Mouse (Mus musculus) adrenal gland, postnatal 36 days (tissue): ENCODE results near the gene Tubg1. TPM values are rescaled to one million over a fixed set of nuclear protein-coding genes. Genes with fewer than 3 reads are reported as not detected.
A peak's percentile ranks its signal among the peaks of the same experiment; 100 is the strongest.
"Not testable (repeated sequence)": the region's sequence is repeated elsewhere in the genome, so short reads cannot be mapped to it uniquely, and the experiment has no call there.

Source experiments
- DNase-seq, 2 experiments: peaks; one replicate each; pipeline ENCODE4 v3.0.0; 2021; ENCODE audit warnings: mixed read lengths in 1 of 2
- total RNA-seq, 2 experiments: library from RNA; stranded (reverse); gene quantifications; 2 replicates each; pipeline ENCODE4 v1.2.3; 2021

The Tubg1 gene
- total RNA-seq, 2 experiments from 2014 or later, result 41.3 to 42.7 TPM

DNA sequence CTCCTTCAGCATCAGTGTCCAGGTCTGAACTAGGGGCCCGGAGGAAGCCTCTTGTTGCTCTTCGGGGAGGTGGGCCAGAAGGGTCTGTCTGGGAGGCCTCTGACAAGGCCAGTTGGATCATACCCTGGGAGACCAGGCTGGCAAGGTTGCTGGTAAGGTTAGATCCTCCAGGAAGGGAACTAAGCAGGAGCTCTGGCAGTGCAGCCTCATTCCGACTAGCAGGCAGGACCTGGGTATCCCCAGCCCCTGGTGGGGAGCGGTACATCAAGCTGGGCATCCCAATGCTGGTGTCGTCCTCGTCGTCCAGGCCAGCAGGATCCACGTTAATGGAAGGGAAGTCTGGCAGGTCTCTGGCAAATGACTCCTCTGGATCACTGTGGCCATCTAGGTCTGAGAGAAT, 21.5 kb upstream of the Tubg1 start:
- no peak for DNase-seq

DNA sequence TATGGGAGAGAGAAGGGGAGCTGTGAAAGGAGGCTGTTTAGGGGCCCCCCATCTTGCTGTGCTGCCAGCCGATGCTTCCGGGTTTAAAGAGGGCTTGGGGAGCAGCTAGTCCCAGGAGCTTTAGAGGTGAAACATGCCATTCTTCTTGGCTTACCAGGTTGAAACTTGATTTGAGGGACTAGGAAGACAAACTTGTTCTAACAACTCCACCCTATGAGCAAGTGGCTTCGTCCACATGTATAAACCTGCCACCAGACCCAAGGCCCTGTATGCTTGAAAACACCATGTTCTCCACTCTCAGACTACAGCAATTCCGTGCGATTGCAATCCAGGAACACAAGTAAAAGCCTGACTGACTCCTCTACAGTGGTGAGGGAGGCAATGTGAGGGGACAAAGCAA, 16.7 kb upstream of the Tubg1 start:
- DNase-seq, result no peak

DNA sequence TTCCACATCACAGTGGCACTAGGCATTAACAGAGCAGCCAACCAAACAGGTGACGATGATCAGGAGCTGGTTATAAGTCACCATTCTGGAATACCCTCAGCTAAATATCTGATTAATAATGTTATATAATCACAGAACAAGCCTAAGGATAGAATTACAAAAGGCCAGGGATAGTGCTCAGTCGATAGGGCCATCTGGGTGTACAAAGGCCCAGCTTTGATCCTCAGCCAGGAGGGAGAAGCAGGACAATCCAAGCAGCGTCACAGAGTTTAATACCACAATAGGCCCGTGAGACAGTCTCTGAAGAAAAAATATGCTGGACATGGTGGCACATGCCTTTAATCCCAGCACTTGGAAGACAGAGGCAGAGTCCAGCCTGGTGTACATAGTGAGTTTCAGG, 10.4 kb upstream of the Tubg1 start:
- no peak for DNase-seq

DNA sequence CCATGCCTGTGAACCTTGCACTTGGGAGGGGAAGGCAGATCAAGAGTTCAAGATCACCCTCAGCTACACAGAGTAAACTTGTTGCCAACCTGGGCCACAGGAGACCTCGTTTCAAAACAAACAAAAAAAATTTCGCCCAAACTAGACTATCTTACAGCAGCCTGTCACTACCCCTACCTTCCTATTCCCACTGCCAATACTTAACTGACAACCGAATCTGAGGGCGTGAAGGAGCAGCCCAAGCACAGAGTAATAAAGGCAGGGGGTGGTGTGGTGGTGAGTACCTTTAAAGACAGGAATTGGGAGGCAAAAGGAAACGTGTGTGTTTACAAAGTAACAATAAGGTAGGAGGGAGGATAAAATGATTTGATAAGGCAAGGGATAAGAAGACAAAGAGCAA, 9.0 kb upstream of the Tubg1 start:
- no peak for DNase-seq

DNA sequence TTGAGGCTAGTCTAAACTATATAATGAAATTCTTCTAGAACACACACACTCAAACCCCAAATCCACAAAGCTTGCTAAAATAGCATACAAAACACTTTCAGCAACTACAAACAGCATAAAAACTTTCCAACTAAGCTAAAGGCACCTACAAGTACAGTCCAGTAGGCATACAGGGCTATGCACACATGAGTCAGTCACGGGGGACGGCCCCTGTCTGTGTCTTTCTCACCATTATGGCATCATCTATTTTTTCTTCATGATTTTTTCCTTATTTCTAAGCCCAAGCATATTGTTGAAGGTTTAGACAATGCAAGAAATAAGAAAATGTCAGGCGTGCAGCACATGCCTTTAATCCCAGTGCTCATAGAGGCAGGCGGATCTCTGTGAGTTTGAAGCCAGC, 8.6 kb upstream of the Tubg1 start:
- no peak for DNase-seq

DNA sequence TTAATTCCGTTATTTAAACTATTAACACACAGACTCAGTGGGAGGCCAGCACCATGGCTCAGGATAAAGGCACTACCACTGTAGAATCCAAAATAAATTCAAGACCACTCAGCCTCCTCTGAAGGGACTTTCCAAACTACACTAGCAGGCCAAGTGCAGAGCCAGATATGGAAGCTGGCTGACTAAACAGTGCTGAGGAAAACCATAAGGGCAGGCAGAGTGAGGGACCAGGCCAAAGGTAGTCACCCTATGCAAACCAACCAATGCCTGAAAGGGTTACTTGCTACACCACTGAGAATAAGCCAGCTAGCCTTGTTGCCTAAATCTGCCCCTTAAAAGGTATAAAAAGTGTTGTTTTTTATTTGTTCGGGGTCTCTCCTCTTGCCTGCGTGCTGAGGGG, 7.6 kb upstream of the Tubg1 start:
- no peak for DNase-seq

DNA sequence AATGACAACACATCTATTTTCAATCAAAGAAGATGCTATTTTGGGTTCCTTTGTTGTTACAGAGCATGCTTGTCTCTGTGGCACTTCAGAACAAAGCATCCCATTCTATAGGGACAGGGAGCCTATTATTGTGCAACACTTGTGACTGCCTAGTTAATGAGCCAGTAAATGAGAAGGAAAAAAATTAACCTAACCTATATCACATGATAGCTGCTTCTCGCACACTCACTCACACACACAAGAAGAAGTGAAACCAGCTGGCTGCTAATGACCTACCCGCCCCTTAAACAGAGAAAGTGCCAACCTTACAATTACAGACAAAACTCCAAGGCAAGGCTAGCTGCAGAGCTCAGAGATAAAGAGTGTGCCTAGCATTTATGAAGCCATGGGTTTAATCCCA, 4.2 kb upstream of the Tubg1 start:
- no peak for DNase-seq

DNA sequence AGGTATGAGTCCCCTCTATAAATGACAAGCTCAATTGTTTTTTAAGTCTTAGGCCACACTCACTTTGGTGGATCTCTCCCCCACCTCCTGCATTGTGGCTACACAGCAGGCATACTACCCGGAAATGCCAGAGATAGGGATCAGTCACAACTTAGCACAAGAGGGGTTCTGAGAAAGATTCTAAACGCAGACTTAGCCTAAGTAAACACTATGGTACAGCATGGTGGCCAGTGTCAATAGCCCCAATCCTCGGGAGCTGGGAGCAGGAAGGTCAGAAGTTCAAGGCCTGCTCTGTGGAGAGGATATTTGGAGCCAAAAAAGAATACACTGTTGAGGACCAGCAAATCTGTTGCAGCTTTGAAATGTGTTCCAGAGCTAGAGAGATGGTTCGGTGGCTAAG, 1.6 kb upstream of the Tubg1 start:
- peak in 1 of 2 experiments; percentile 29 for DNase-seq

DNA sequence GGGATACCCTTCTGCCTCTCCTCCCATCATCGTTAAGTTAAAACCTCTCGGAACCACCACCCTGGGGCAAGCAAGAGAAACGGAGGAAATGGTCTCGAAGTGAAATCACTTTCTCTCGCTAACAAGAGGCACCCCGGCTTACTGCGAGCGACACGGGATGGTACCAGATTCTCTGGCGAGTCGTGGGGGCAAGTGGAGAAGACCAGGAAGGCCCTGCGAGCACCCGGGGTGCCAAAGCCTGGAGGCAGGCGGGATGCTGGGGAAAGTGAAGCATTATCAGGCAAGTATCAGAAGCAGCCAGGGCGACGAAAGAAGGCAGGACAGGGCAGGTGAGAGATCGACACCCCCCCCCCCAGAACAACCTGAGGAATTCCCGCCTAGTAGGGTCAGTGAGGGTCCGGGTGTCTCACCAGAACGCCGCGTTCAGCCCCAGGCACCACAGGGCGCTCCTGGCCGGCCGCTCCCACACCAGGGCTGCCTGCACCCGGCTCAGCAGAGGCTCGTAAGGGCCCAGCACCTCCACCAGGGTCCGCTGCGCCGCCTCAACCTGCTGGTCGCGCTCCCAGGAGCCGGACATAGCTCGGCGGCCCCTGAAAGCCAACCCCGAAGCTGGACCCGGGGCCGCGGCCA, 492 bp upstream of the Tubg1 start:
- DNase-seq, result no peak

DNA sequence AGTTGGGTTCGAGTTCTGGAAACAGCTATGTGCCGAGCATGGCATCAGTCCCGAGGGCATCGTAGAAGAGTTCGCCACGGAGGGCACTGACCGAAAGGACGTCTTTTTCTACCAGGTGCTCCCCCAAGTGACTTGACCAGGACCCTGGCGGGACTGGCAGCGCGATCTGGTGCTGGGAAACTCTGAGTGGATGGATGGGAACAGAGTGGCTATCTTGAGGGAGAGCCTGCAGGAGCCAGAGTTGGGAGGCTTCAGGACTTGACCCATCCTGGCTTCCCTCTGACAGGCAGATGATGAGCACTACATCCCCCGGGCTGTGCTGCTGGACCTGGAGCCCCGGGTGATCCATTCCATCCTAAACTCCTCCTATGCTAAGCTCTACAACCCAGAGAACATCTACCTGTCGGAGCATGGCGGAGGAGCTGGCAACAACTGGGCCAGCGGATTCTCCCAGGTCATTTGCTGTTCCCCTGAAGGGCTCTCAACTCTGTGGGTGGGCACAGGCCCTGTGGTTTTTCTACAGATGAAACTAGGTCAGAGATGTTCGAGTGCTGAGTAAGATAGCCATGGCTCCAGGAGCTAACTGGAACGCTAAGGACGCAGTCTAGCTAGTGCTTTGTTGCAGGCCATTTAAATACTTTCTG, 929 bp downstream of the Tubg1 start:
- DNase-seq, result no peak

DNA sequence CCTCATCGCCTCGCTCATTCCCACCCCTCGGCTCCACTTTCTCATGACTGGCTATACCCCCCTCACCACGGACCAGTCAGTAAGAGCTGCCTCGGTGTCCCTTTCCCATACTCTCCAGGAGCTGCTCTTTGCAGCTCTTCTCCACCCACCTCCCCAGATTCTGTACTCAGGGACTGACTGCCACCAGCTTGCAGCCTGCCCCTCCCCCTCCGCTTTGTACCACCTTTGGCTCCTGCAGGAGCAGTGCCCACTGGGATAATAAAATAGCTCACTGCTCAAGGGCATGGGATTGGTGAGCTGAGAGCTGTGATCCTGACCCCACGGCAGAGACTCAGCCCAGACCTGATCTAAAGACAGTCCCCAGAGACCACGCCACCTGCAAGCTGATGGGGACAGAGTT, 4.8 kb downstream of the Tubg1 start:
- DNase-seq, result not testable (repeated sequence)

DNA sequence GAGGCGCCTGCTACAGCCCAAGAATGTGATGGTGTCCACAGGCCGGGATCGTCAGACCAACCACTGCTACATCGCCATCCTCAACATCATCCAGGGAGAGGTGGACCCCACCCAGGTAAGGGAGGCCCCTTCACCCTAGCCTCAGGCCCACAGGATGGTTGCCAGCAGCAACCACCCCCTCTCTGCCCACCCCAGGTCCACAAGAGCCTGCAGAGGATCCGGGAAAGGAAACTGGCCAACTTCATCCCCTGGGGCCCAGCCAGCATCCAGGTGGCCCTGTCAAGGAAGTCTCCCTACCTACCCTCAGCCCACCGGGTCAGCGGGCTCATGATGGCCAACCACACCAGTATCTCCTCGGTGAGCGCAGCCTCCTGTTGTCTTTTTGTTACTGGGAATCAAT, 5.3 kb downstream of the Tubg1 start:
- DNase-seq, result not testable (repeated sequence)

DNA sequence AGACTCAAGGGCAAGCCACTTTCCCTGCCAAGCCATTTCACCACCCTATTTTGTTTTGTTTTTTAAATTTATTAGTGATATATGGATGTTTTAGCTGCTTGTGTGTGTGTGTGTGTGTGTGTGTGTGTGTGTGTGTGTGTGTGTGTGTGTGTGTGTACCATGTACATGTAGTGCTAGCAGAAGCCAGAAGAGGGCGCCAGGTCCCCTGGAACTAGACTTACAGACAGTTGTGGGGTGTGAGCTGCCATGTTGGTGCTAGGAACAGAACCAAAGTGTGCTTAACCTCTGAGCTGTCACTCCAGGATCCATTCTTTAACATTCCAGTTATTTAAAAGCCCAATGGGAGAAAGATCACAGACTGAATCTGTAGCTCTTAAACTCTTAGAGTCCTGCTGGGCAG, 7.3 kb downstream of the Tubg1 start:
- DNase-seq, result peak in 1 of 2 experiments; percentile 17

DNA sequence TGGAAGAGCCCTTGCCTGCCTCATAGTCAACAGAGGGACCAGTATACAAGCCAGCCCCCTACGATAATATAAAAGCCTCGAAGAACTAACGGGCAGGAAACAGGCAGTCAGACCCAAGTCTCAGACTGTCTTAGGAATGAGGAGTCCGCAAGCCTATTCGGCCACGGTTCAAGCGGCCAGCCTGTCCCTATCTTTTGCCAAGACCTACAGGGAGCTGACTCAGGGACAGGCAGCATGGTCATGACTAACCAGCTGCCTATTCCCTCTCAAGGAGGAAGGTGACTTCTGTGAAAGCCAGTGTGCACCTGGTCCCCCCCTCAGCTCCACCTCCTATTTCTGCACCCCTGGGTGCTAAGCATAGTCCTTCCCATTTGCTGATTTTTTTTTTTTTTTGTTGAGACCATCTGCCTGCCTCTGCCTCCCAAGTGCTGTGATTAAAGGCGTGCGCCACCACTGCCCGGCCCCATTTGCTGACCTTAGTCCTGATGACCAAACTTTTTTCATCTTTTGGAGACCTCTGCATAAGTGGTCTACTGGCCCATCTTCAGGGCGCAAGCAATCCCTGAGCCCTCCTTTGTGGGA, 9.3 kb downstream of the Tubg1 start:
- DNase-seq, result peak; percentile 43 to 52

DNA sequence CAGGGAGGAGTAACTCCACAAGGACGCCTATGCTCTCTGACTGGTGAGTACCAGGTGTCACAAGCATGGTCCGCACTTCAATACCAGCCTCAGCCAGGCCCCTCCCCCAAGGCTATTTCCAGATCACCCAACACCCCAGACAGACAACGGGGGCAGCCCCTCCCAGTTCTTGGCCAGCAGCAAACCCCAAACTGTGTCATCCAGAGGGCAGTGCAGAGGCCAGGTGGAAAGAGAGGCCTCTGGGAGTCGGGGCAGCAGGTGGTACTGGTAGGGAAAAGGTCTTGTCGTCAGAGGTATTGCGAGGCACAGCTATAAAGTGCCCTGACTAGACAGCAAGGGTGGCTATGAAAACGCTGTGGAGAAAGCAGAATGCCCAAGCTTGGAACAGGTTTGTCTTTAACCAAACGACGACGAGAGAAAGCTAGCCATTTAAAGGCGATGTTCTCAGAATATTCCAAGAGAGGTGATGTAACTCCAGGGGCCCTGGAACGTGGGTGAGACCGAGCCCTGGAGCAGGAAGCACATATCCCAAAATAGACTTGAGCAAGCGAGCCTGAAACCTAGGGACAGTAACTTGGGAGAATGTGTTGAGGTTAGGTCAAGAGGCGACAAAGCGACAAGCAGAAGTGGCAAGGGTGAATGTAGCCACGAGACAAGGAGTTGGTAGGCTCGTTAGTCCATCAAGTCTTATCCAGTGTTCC, 10.5 kb downstream of the Tubg1 start:
- peak in 1 of 2 experiments; percentile 65 for DNase-seq

DNA sequence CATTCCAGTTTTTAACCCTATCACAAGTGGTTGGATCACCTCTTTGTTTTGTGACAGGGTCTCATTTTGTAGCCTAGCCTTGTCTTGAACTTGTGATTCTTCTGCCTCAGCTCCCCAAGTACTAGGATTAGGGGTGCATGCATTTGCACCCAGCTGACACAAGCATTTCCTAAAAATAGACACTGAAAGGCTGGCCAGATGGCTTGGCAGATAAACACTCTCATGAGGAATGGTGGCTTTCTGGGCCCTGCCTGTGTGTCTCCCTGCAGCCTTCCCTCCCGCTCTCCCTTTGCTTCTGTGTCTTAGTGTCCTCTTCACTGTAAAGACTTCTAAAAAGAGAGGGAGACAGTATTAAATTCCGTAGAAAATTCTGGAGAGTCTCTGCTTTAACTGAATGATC, 11.4 kb downstream of the Tubg1 start:
- no peak for DNase-seq

DNA sequence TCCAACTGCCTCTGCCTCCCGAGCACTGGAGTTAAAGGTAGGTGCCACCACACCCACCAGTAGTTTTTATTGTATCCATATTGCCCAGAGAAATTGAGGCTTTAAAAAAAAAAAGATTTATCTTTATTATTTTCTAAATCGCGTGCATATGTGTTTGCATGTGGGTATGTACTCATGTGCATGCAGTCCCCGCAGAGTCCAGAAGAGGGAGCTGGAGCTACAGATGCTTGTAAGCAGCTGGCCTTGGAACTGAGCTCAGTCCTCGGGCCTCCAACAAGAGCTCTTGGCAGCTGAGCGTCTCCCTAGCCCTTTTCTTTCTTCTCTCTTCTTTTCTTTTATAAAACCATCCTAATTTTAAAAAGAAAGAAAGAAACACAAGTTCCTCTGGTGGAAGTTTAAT, 12.0 kb downstream of the Tubg1 start:
- peak in 1 of 2 experiments; percentile 41 for DNase-seq

DNA sequence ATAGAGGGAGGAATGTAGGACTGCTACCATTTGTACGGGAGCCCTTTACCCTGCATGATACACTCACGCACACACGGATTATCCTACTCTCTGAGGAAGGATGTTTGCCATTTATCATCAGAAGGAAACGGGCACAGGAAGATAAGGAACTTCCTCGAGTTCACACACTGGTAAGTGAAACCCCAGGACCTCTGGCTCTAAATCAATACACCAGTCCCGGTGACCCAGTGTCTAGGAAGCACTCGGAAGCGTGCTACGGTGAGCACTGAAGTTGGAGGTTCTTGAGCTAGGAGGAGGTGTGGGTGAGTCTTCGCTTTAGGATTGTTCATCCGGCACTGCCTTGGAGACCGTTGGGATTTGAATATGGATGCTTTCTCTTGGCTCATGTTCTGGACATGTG, 13.3 kb downstream of the Tubg1 start:
- DNase-seq, result peak in 1 of 2 experiments; percentile 15

DNA sequence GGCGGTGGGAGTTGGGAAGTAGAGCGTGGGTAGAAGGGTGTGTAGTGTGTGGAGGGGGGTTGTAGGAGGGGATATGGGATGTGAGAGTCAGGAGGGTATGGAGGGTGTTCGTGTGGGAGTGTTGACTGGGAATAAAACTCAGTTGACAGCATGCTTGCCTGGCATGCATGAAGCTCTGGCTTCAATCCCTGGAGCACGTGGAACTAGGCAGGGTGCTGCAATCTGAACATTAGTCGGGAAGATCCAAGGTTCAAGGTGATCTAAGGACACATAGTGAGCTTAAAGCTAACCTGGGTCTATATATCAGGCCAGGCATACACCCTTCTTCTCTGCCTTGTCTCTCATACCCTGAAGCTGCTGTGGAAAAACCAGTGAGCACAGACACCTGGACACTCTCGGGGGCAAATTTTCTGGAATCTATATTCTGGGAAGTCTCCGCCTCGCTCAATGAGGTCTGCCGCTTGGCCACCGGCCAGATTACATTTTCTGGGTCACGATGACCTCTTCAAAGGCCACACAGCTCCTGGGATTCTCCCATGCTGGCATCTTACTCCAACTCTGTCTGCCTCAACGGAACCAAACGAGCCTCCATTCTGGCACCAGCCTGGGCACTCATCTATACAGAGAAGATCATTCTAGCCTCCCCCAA, 14.6 kb downstream of the Tubg1 start:
- DNase-seq, result peak; percentile 75 to 80

DNA sequence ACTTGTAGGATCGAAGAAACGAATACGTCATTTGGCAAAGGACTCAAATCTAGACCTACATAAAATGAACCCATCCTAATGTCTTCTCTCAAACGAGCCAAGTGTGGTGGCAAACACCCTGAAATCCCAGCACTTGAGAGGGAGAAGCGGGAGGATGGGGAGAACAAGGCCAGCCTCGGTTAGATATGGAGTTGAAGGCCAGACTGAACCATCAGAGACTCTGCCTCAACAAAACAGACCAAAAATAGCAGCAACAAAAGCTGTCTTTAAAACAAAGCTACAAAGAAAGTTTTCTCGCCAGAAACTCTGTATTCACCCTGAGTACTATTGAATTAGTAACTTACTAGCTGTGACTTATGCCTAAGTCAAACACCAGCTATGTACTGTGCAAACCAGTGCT, 17.3 kb downstream of the Tubg1 start:
- no peak for DNase-seq

DNA sequence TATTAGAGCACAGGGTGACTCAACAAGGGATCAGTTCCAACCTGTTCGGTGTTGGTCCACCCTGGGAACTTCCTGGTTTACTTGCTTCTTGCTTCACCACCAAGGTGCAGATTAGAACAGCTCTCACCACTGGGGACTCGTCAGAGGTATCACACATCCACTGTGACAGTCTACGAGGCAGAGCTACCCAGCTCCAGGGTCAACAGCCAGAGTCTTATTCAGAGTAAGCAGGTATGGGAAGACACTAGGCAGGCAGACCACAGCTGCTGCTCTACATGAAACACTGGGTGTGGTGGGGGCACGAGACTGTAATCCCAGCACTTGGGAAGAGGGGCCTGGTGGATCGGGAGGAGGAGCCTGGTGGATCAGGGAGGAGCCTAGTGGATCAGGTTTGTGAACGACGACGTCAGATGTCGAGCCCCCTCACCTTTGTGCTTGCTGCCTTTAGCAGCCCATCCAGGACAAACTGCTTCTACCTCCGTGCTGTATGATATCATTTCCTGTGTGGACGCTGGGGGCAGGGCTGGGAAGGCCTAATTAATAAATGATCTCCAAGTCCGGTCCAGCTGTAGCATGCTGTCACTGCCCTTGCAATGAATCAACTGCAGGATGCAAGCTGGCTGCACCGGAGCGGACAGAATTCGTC, 18.9 kb downstream of the Tubg1 start:
- peak; percentile 63 to 74 for DNase-seq

DNA sequence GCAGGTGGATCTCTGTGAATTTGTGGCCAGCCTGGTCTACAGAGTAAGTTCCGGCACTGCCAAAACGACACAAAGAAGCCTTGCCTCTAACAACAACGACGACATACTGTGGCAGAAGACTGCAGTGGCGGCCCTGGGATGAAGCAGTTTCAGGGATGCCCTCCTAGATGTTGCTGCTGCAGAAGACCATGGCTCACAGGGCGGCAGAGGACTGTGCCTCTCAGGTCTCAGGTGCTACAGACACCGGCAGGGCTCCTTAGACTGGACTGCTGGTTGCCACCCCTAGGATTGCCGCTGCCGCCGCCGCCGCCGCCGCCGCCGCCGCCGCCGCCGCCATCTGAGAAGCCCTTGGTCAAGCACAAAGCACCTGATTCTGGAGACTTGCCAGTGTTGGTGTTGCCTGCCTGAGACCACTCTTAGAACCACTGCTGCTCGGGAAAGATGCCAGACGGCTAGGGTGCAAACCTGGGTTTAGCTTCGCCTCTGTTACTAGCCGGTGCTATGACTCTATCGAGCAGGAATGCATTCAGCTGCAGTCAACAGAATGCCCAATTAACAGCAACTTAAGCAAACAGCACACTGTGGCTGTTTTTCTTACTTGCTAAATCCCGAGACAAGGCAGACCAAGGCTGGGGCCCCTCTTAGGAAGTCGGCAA, 20.6 kb downstream of the Tubg1 start:
- DNase-seq, result no peak
